Mouse (Mus musculus) lung, embryonic 15.5 days (tissue): ENCODE data around the gene Opalin. TPM values are rescaled to one million over a fixed set of nuclear protein-coding genes. Genes with fewer than 3 reads are reported as not detected.

Experiments
- ATAC-seq: fragments of 200-750 bp; cut with Nextera tagmentation; 2 replicates; pipeline ENCODE4 v1.8.0; 2017; ENCODE audit warnings: moderate number of reproducible peaks, borderline replicate concordance; ENCODE audit not compliant: low FRiP score, low TSS enrichment; ENCODE audit errors: extremely low read depth
- H3K27ac ChIP-seq: fragments of 300-500 bp; sonication (generic); 2 replicates; pipeline ENCODE4 v1.5.1; 2015; ENCODE audit warnings: moderate library complexity, mild to moderate bottlenecking, inconsistent platforms
- H3K27me3 ChIP-seq: fragments of 300-500 bp; sonication (generic); 2 replicates; pipeline ENCODE4 v1.6.1; 2015; ENCODE audit warnings: inconsistent platforms
- H3K36me3 ChIP-seq: fragments of 300-500 bp; sonication (generic); 2 replicates; pipeline ENCODE4 v1.6.1; 2015; ENCODE audit warnings: inconsistent platforms
- H3K4me1 ChIP-seq: fragments of 300-500 bp; sonication (generic); 2 replicates; pipeline ENCODE4 v1.6.1; 2015; ENCODE audit warnings: inconsistent platforms
- H3K4me2 ChIP-seq: fragments of 300-500 bp; sonication (generic); 2 replicates; pipeline ENCODE4 v1.6.1; 2015; ENCODE audit warnings: inconsistent platforms, mild to moderate bottlenecking, moderate library complexity
- H3K4me3 ChIP-seq: fragments of 300-500 bp; sonication (generic); 2 replicates; pipeline ENCODE4 v1.5.1; 2015; ENCODE audit warnings: mild to moderate bottlenecking, inconsistent platforms
- H3K9ac ChIP-seq: fragments of 300-500 bp; sonication (generic); 2 replicates; pipeline ENCODE4 v1.6.1; 2015; ENCODE audit warnings: inconsistent platforms
- H3K9me3 ChIP-seq: fragments of 300-500 bp; sonication (generic); 2 replicates; pipeline ENCODE4 v1.6.1; 2016; ENCODE audit warnings: inconsistent platforms
- WGBS: fragments of 180-500 bp; shearing (Covaris S2); methylation state at CpG from one replicate; pipeline ENCODE4 v1.1.7; 2015; 5-methylcytosine and 5-hydroxymethylcytosine counted together
- polyA plus RNA-seq: library from polyadenylated mRNA; unstranded; fragments of >200 nt; fragmentation: Nextera tagmentation; extraction: Ambion mirVana; gene quantifications from 2 replicates; pipeline ENCODE4 v1.2.1, GENCODE M21; 2015

The Opalin gene
- polyA plus RNA-seq: not detected in 2 replicates

- ATAC-seq: no peak
- no peak within 1 kb of the TSS for H3K4me2 ChIP-seq
- no peaks in the 10 kb centered on the region for H3K27me3 ChIP-seq
- H3K27ac ChIP-seq: no peak within 1 kb of the TSS
- no peaks in the 10 kb centered on the region for H3K4me1 ChIP-seq
- H3K9me3 ChIP-seq: no peaks in the 10 kb centered on the region
- no peak within 1 kb of the TSS for H3K9ac ChIP-seq
- no peak within 1 kb of the TSS for H3K4me3 ChIP-seq
- 71% methylated on average over 3 of the region's 3 CpGs for WGBS
- H3K36me3 ChIP-seq: no peaks in the 10 kb centered on the region
Measured at GRCm38 (mm10) chr19:41076906-41077305, at the start of gene Opalin. Gene Opalin (minus strand): TSS chr19:41077113.

GRCm38 (mm10) chr19:41123009-41123408 lies 46.1 kb upstream of the Opalin start:
- H3K4me3 ChIP-seq: no peak overlapping the region
- 0 out of 2 replicates have a peak, but pooled peaks cover 3% of the 10 kb centered on the region for H3K4me1 ChIP-seq
- no peak overlapping the region for H3K27ac ChIP-seq
- no peaks in the 10 kb centered on the region for H3K9me3 ChIP-seq
- no peak overlapping the region for H3K9ac ChIP-seq
- H3K27me3 ChIP-seq: no peaks in the 10 kb centered on the region
- 52% methylated on average over 3 of the region's 3 CpGs for WGBS
- ATAC-seq: no peak
- H3K4me2 ChIP-seq: no peak overlapping the region
- H3K36me3 ChIP-seq: no peaks in the 10 kb centered on the region

- Histone ChIP-seq H3K36me3 (no peaks in the 10 kb centered on the region), H3K4me2 (no peak overlapping the region), H3K9me3 (no peaks in the 10 kb centered on the region), H3K9ac (no peak overlapping the region), H3K4me1 (0 out of 2 replicates have a peak, but pooled peaks cover 3% of the 10 kb centered on the region), H3K4me3 (no peak overlapping the region), H3K27ac (no peak overlapping the region), H3K27me3 (no peaks in the 10 kb centered on the region)
- 86% methylated on average over 13 of the region's 13 CpGs for WGBS
- ATAC-seq: no peak
Measured at GRCm38 (mm10) chr19:41119924-41120323, 43.0 kb upstream of the Opalin start.

- H3K27me3 ChIP-seq: peaks cover 8% of the 10 kb centered on the region; the same call in 1 of the 2 replicates
- peak; percentile 57; the same call in 1 of the 2 replicates for ATAC-seq
- no peak overlapping the region for H3K4me3 ChIP-seq
- H3K36me3 ChIP-seq: no peaks in the 10 kb centered on the region
- no peak overlapping the region for H3K9ac ChIP-seq
- H3K27ac ChIP-seq: no peak overlapping the region
- H3K4me1 ChIP-seq: 0 out of 2 replicates have a peak, but pooled peaks cover 3% of the 10 kb centered on the region
- 37% methylated on average over 6 of the region's 6 CpGs for WGBS
- H3K4me2 ChIP-seq: no peak overlapping the region
- H3K9me3 ChIP-seq: no peaks in the 10 kb centered on the region
Measured at GRCm38 (mm10) chr19:41118346-41118745, 41.4 kb upstream of the Opalin start.

GRCm38 (mm10) chr19:41117334-41117733 lies 40.4 kb upstream of the Opalin start:
- peaks cover 8% of the 10 kb centered on the region; the same call in 1 of the 2 replicates for H3K27me3 ChIP-seq
- H3K9me3 ChIP-seq: no peaks in the 10 kb centered on the region
- H3K4me2 ChIP-seq: no peak overlapping the region
- 74% methylated on average over 4 of the region's 4 CpGs for WGBS
- 0 out of 2 replicates have a peak, but pooled peaks cover 6% of the 10 kb centered on the region for H3K4me1 ChIP-seq
- H3K27ac ChIP-seq: no peak overlapping the region
- H3K4me3 ChIP-seq: no peak overlapping the region
- no peaks in the 10 kb centered on the region for H3K36me3 ChIP-seq
- ATAC-seq: no peak
- H3K9ac ChIP-seq: no peak overlapping the region

GRCm38 (mm10) chr19:41114611-41115010 lies 37.7 kb upstream of the Opalin start:
- Histone ChIP-seq H3K36me3 (no peaks in the 10 kb centered on the region), H3K9me3 (no peaks in the 10 kb centered on the region), H3K27me3 (peaks cover 8% of the 10 kb centered on the region; the same call in 1 of the 2 replicates), H3K4me3 (no peak overlapping the region), H3K9ac (no peak overlapping the region), H3K4me2 (no peak overlapping the region), H3K27ac (no peak overlapping the region), H3K4me1 (0 out of 2 replicates have a peak, but pooled peaks cover 8% of the 10 kb centered on the region)
- ATAC-seq: no peak
- 33% methylated on average over 5 of the region's 5 CpGs for WGBS

- Histone ChIP-seq H3K4me1 (peaks cover 12% of the 10 kb centered on the region; the same call in 1 of the 2 replicates), H3K27ac (no peak overlapping the region), H3K27me3 (peaks cover 8% of the 10 kb centered on the region; the same call in 1 of the 2 replicates), H3K36me3 (no peaks in the 10 kb centered on the region), H3K4me3 (no peak overlapping the region), H3K9ac (no peak overlapping the region), H3K9me3 (no peaks in the 10 kb centered on the region), H3K4me2 (no peak overlapping the region)
- 63% methylated on average over 17 of the region's 17 CpGs for WGBS
- ATAC-seq: no peak
Measured at GRCm38 (mm10) chr19:41113911-41114531, 37.1 kb upstream of the Opalin start.

- no peak overlapping the region for H3K4me2 ChIP-seq
- 20% methylated on average over 6 of the region's 6 CpGs for WGBS
- peaks cover 8% of the 10 kb centered on the region; the same call in 1 of the 2 replicates for H3K27me3 ChIP-seq
- no peak for ATAC-seq
- no peak overlapping the region for H3K4me3 ChIP-seq
- H3K4me1 ChIP-seq: peaks cover 9% of the 10 kb centered on the region; the same call in 1 of the 2 replicates
- H3K9me3 ChIP-seq: no peaks in the 10 kb centered on the region
- no peak overlapping the region for H3K9ac ChIP-seq
- no peak overlapping the region for H3K27ac ChIP-seq
- no peaks in the 10 kb centered on the region for H3K36me3 ChIP-seq
Measured at GRCm38 (mm10) chr19:41112609-41113008, 35.7 kb upstream of the Opalin start.

- Histone ChIP-seq H3K36me3 (no peaks in the 10 kb centered on the region), H3K4me2 (no peak overlapping the region), H3K9ac (no peak overlapping the region), H3K4me3 (no peak overlapping the region), H3K27me3 (peaks cover 8% of the 10 kb centered on the region; the same call in 1 of the 2 replicates), H3K9me3 (no peaks in the 10 kb centered on the region), H3K4me1 (peaks cover 9% of the 10 kb centered on the region; the same call in 1 of the 2 replicates), H3K27ac (no peak overlapping the region)
- WGBS: 36% methylated on average over 5 of the region's 5 CpGs
- ATAC-seq: no peak
Measured at GRCm38 (mm10) chr19:41109991-41110390, 33.1 kb upstream of the Opalin start.

GRCm38 (mm10) chr19:41109496-41109895 lies 32.6 kb upstream of the Opalin start:
- H3K4me3 ChIP-seq: no peak overlapping the region
- no peak overlapping the region for H3K4me2 ChIP-seq
- H3K9ac ChIP-seq: no peak overlapping the region
- no peaks in the 10 kb centered on the region for H3K9me3 ChIP-seq
- H3K27me3 ChIP-seq: peaks cover 8% of the 10 kb centered on the region; the same call in 1 of the 2 replicates
- peaks cover 9% of the 10 kb centered on the region; the same call in 1 of the 2 replicates for H3K4me1 ChIP-seq
- H3K27ac ChIP-seq: no peak overlapping the region
- no peak for ATAC-seq
- no peaks in the 10 kb centered on the region for H3K36me3 ChIP-seq
- 47% methylated on average over 8 of the region's 8 CpGs for WGBS

- H3K27ac ChIP-seq: no peak overlapping the region
- H3K27me3 ChIP-seq: 0 out of 2 replicates have a peak, but pooled peaks cover 3% of the 10 kb centered on the region
- no peak overlapping the region for H3K9ac ChIP-seq
- H3K4me1 ChIP-seq: peaks cover 9% of the 10 kb centered on the region; the same call in 1 of the 2 replicates
- no peak overlapping the region for H3K4me3 ChIP-seq
- H3K4me2 ChIP-seq: no peak overlapping the region
- WGBS: 81% methylated on average over 7 of the region's 7 CpGs
- no peaks in the 10 kb centered on the region for H3K36me3 ChIP-seq
- ATAC-seq: no peak
- no peaks in the 10 kb centered on the region for H3K9me3 ChIP-seq
Measured at GRCm38 (mm10) chr19:41108666-41109065, 31.8 kb upstream of the Opalin start.

GRCm38 (mm10) chr19:41107530-41107929 lies 30.6 kb upstream of the Opalin start:
- WGBS: 55% methylated on average over 8 of the region's 8 CpGs
- H3K4me3 ChIP-seq: no peak overlapping the region
- no peak overlapping the region for H3K9ac ChIP-seq
- no peaks in the 10 kb centered on the region for H3K9me3 ChIP-seq
- H3K4me2 ChIP-seq: no peak overlapping the region
- no peak overlapping the region for H3K27ac ChIP-seq
- no peaks in the 10 kb centered on the region for H3K36me3 ChIP-seq
- peaks cover 8% of the 10 kb centered on the region; the same call in 1 of the 2 replicates for H3K4me1 ChIP-seq
- no peaks in the 10 kb centered on the region for H3K27me3 ChIP-seq
- no peak for ATAC-seq
